Mouse (Mus musculus) lung, adult 10 weeks (tissue): ENCODE data around the gene Actl11. TPM values are rescaled to one million over a fixed set of nuclear protein-coding genes. Genes with fewer than 3 reads are reported as not detected.

Source experiments
- polyA plus RNA-seq: library from polyadenylated mRNA; stranded (reverse); fragments of 350-450 nt; fragmentation: Illumina TruSeq; extraction: RNeasy Lipid Tissue Mini Kit (QIAGEN cat#74804); gene quantifications from one replicate; pipeline ENCODE4 v1.2.3, GENCODE M21; 2014; ENCODE audit warnings: low read depth, low replicate concordance; ENCODE audit not compliant: insufficient read depth

Gene Actl11
- not detected for polyA plus RNA-seq

GRCm38 (mm10) chr9:107928169-107928568 lies at the start of gene Actl11:
Gene Actl11, plus strand, starts transcription at chr9:107928469.

GRCm38 (mm10) chr9:107887804-107888266 lies 40.4 kb upstream of the Actl11 start, which contains the start of gene Mon1a:
Gene Mon1a, plus strand, starts transcription at chr9:107888151.

GRCm38 (mm10) chr9:107906252-107906966 lies 21.9 kb upstream of the Actl11 start, which contains the start of gene Mst1r:
Gene Mst1r, plus strand, starts transcription at chr9:107906873.

GRCm38 (mm10) chr9:107935374-107935773 lies 7.1 kb downstream of the Actl11 start, which contains the start of gene Camkv:
Gene Camkv, plus strand, starts transcription at chr9:107935674.

GRCm38 (mm10) chr9:107949922-107950235 lies 21.6 kb downstream of the Actl11 start, which contains the start of gene Traip:
Gene Traip, plus strand, starts transcription at chr9:107950136.

GRCm38 (mm10) chr9:107975399-107976386 lies 47.4 kb downstream of the Actl11 start, which contains the start of gene Uba7:
Gene Uba7, plus strand, starts transcription at chr9:107975505.

Other genes with a start within 250 kb of the Actl11 start
- not detected for gene Gnat1, start 248.8 kb upstream of the Actl11 start, polyA plus RNA-seq
- 64.9 TPM for gene Sema3f, start 218.0 kb upstream of the Actl11 start, polyA plus RNA-seq
- gene Rbm5, start 157.5 kb upstream of the Actl11 start, polyA plus RNA-seq, result 46.7 TPM
- 30.7 TPM for gene Rbm6, start 55.2 kb upstream of the Actl11 start, polyA plus RNA-seq
- gene Mon1a, start 40.3 kb upstream of the Actl11 start, polyA plus RNA-seq, result 12.0 TPM
- 2.1 TPM for gene Mst1r, start 21.6 kb upstream of the Actl11 start, polyA plus RNA-seq
- 0.08 TPM for gene Camkv, start 7.2 kb downstream of the Actl11 start, polyA plus RNA-seq
- 0.48 TPM for gene Traip, start 21.7 kb downstream of the Actl11 start, polyA plus RNA-seq
- gene Uba7, start 47.0 kb downstream of the Actl11 start, polyA plus RNA-seq, result 37.7 TPM
- 1.2 TPM for gene Gm20661, start 54.6 kb downstream of the Actl11 start, polyA plus RNA-seq
- 11.7 TPM for gene Inka1, start 57.4 kb downstream of the Actl11 start, polyA plus RNA-seq
- 28.6 TPM for gene Cdhr4, start 64.0 kb downstream of the Actl11 start, polyA plus RNA-seq
- gene Gm20662, start 67.9 kb downstream of the Actl11 start, polyA plus RNA-seq, result 0.69 TPM
- gene Ip6k1, start 74.0 kb downstream of the Actl11 start, polyA plus RNA-seq, result 38.8 TPM
- 29.0 TPM for gene Gmppb, start 120.8 kb downstream of the Actl11 start, polyA plus RNA-seq
- 0.90 TPM for gene Amigo3, start 124.7 kb downstream of the Actl11 start, polyA plus RNA-seq
- gene Mst1, start 152.0 kb downstream of the Actl11 start, polyA plus RNA-seq, result 0.99 TPM
- gene Rnf123, start 154.9 kb downstream of the Actl11 start, polyA plus RNA-seq, result 18.4 TPM
- 37.5 TPM for gene Apeh, start 166.1 kb downstream of the Actl11 start, polyA plus RNA-seq